Mouse (Mus musculus): ENCODE measurements at regions not wholly inside any gene's neighbourhood (a gene's known extent, or its start where the extent isn't known, plus 50 kb on each side); places are given as distances from the start of the nearest gene placed in this dataset.
"Not testable (repeated sequence)": the region's sequence is repeated elsewhere in the genome, so short reads cannot be mapped to it uniquely, and the experiment has no call there.

DNA sequence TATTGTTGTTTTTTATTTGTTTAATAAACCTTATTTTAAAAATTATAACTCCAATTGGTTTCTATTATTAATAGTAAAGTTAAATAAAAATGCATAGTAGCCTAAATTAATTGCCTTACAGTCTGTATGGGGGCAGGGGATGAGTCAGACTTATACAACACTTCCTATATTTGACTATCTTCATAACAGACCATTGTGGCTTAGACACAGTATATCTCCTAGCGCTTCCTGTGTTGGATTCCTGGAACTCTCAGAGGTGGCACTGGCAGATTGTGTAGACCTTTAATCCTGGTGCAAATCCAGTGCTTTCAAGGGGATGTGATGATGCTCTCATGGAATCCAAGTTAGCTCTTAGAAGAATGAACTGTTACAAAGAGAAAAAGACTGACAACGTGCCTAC, 154.2 kb upstream of the P2ry1 start:
- no peak for ATAC-seq
- H3K9ac ChIP-seq (ENCODE audit: low read depth, low read length) = no peak overlapping the region
- 91% methylated on average over 2 of the region's 2 CpGs for WGBS

GRCm38 (mm10) chr3:60853773-60854172, 148.8 kb upstream of the P2ry1 start:
- Histone ChIP-seq H3K9ac (ENCODE audit: low read depth, low read length) (no peak overlapping the region), H3K4me1 (replicated peaks; ENCODE audit: control insufficient read depth, insufficient read depth, low read length) (no peaks in the 10 kb centered on the region), H3K27ac (ENCODE audit: low read depth, low read length) (no peak overlapping the region), H3K27me3 (replicated peaks; ENCODE audit: control insufficient read depth, insufficient read depth, low read length) (no peaks in the 10 kb centered on the region), H3K4me2 (replicated peaks; ENCODE audit: low read depth) (no peak overlapping the region), H3K4me3 (ENCODE audit: low read depth, low read length) (no peak overlapping the region), H3K36me3 (ENCODE audit: control insufficient read depth, insufficient read depth) (no peaks in the 10 kb centered on the region), H3K9me3 (ENCODE audit: control insufficient read depth) (no peaks in the 10 kb centered on the region)
- no peak for ATAC-seq
- whole genome bisulfite sequencing = 70% methylated on average over 5 of the region's 5 CpGs
- no peak for TF ChIP-seq CTCF (IDR thresholded peaks at IDR 0.05; ENCODE audit: low read depth)

More for the DNA sequence above, 154.2 kb upstream of the P2ry1 start:
- Histone ChIP-seq H3K4me2 (replicated peaks; ENCODE audit: low read depth) (no peak overlapping the region), H3K4me3 (ENCODE audit: low read depth, low read length) (no peak overlapping the region), H3K27ac (ENCODE audit: low read depth, low read length) (no peak overlapping the region), H3K27me3 (replicated peaks; ENCODE audit: control insufficient read depth, insufficient read depth, low read length) (no peaks in the 10 kb centered on the region), H3K4me1 (replicated peaks; ENCODE audit: control insufficient read depth, insufficient read depth, low read length) (no peaks in the 10 kb centered on the region), H3K36me3 (ENCODE audit: control insufficient read depth, insufficient read depth) (no peaks in the 10 kb centered on the region), H3K9me3 (ENCODE audit: control insufficient read depth) (no peaks in the 10 kb centered on the region)
- TF ChIP-seq CTCF (IDR thresholded peaks at IDR 0.05; ENCODE audit: low read depth) = no peak

GRCm38 (mm10) chr3:60855734-60856133, 146.9 kb upstream of the P2ry1 start:
- Histone ChIP-seq H3K27me3 (replicated peaks; ENCODE audit: control insufficient read depth, insufficient read depth, low read length) (no peaks in the 10 kb centered on the region), H3K27ac (ENCODE audit: low read depth, low read length) (no peak overlapping the region), H3K4me2 (replicated peaks; ENCODE audit: low read depth) (no peak overlapping the region), H3K9me3 (ENCODE audit: control insufficient read depth) (no peaks in the 10 kb centered on the region), H3K4me3 (ENCODE audit: low read depth, low read length) (no peak overlapping the region), H3K9ac (ENCODE audit: low read depth, low read length) (no peak overlapping the region), H3K36me3 (ENCODE audit: control insufficient read depth, insufficient read depth) (no peaks in the 10 kb centered on the region), H3K4me1 (replicated peaks; ENCODE audit: control insufficient read depth, insufficient read depth, low read length) (no peaks in the 10 kb centered on the region)
- WGBS = 49% methylated on average over 2 of the region's 2 CpGs
- ATAC-seq = no peak
- TF ChIP-seq CTCF (IDR thresholded peaks at IDR 0.05; ENCODE audit: low read depth) = no peak

- no peaks in the 10 kb centered on the region for H3K9me3 ChIP-seq (ENCODE audit: control insufficient read depth)
- TF ChIP-seq CTCF (IDR thresholded peaks at IDR 0.05; ENCODE audit: low read depth) = no peak
- 49% methylated on average over 5 of the region's 5 CpGs for WGBS
- H3K4me3 ChIP-seq (ENCODE audit: low read depth, low read length) = no peak overlapping the region
- peak; percentile 45 for ATAC-seq
- H3K36me3 ChIP-seq (ENCODE audit: control insufficient read depth, insufficient read depth) = no peaks in the 10 kb centered on the region
- no peaks in the 10 kb centered on the region for H3K27me3 ChIP-seq (replicated peaks; ENCODE audit: control insufficient read depth, insufficient read depth, low read length)
- H3K4me2 ChIP-seq (replicated peaks; ENCODE audit: low read depth) = no peak overlapping the region
- no peaks in the 10 kb centered on the region for H3K4me1 ChIP-seq (replicated peaks; ENCODE audit: control insufficient read depth, insufficient read depth, low read length)
- no peak overlapping the region for H3K27ac ChIP-seq (ENCODE audit: low read depth, low read length)
- H3K9ac ChIP-seq (ENCODE audit: low read depth, low read length) = no peak overlapping the region
Observed at GRCm38 (mm10) chr3:60858474-60859118, 144.0 kb upstream of the P2ry1 start.

- no peaks in the 10 kb centered on the region for H3K9me3 ChIP-seq (ENCODE audit: control insufficient read depth)
- no peak for ATAC-seq
- TF ChIP-seq CTCF (IDR thresholded peaks at IDR 0.05; ENCODE audit: low read depth) = no peak
- WGBS = 59% methylated on average over 3 of the region's 3 CpGs
- H3K27ac ChIP-seq (ENCODE audit: low read depth, low read length) = no peak overlapping the region
- H3K4me1 ChIP-seq (replicated peaks; ENCODE audit: control insufficient read depth, insufficient read depth, low read length) = no peaks in the 10 kb centered on the region
- no peaks in the 10 kb centered on the region for H3K27me3 ChIP-seq (replicated peaks; ENCODE audit: control insufficient read depth, insufficient read depth, low read length)
- no peak overlapping the region for H3K4me3 ChIP-seq (ENCODE audit: low read depth, low read length)
- H3K9ac ChIP-seq (ENCODE audit: low read depth, low read length) = no peak overlapping the region
- H3K4me2 ChIP-seq (replicated peaks; ENCODE audit: low read depth) = no peak overlapping the region
- H3K36me3 ChIP-seq (ENCODE audit: control insufficient read depth, insufficient read depth) = no peaks in the 10 kb centered on the region
Observed at GRCm38 (mm10) chr3:60859119-60859515, 143.5 kb upstream of the P2ry1 start.

DNA sequence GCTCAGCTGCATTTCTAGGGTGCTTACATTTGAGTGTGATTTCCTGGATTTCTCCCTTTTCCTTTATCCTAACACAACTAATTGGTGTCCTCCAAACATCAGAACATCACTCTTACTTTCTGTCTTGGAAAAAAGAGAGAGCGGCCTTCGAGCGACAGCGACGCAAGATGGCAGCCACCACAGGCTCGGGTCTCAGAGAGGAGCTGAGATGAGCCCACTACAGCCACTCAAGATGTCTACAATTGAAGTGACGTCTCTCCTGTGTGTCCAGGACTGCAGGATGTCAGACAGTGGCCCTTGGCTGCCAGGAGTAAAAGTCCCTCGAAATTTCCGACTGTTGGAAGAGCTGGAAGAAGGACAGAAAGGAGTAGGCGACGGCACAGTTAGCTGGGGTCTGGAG, 125.7 kb upstream of the P2ry1 start:
- H3K4me3 ChIP-seq (ENCODE audit: low read depth, low read length); ATAC-seq; H3K27me3 ChIP-seq (replicated peaks; ENCODE audit: control insufficient read depth, insufficient read depth, low read length); H3K4me1 ChIP-seq (replicated peaks; ENCODE audit: control insufficient read depth, insufficient read depth, low read length); H3K36me3 ChIP-seq (ENCODE audit: control insufficient read depth, insufficient read depth); H3K9me3 ChIP-seq (ENCODE audit: control insufficient read depth); H3K4me2 ChIP-seq (replicated peaks; ENCODE audit: low read depth); H3K9ac ChIP-seq (ENCODE audit: low read depth, low read length); H3K27ac ChIP-seq (ENCODE audit: low read depth, low read length): not testable (repeated sequence)
- 94% methylated on average over 11 of the region's 11 CpGs for WGBS

GRCm38 (mm10) chr3:60878880-60879279, 123.7 kb upstream of the P2ry1 start:
- no peaks in the 10 kb centered on the region for H3K4me1 ChIP-seq (replicated peaks; ENCODE audit: control insufficient read depth, insufficient read depth, low read length)
- no peak for ATAC-seq
- H3K27me3 ChIP-seq (replicated peaks; ENCODE audit: control insufficient read depth, insufficient read depth, low read length) = no peaks in the 10 kb centered on the region
- no peak overlapping the region for H3K9ac ChIP-seq (ENCODE audit: low read depth, low read length)
- H3K4me2 ChIP-seq (replicated peaks; ENCODE audit: low read depth) = no peak overlapping the region
- 89% methylated on average over 3 of the region's 3 CpGs for WGBS
- no peaks in the 10 kb centered on the region for H3K9me3 ChIP-seq (ENCODE audit: control insufficient read depth)
- no peak for TF ChIP-seq CTCF (IDR thresholded peaks at IDR 0.05; ENCODE audit: low read depth)
- no peak overlapping the region for H3K27ac ChIP-seq (ENCODE audit: low read depth, low read length)
- no peak overlapping the region for H3K4me3 ChIP-seq (ENCODE audit: low read depth, low read length)
- H3K36me3 ChIP-seq (ENCODE audit: control insufficient read depth, insufficient read depth) = no peaks in the 10 kb centered on the region

Measured in intestine, postnatal 0 days (tissue).